Mouse (Mus musculus): ENCODE measurements around the gene Cyp4a31. TPM values are rescaled to one million over a fixed set of nuclear protein-coding genes. Genes with fewer than 3 reads are reported as not detected.
"Not testable (repeated sequence)": the region's sequence is repeated elsewhere in the genome, so short reads cannot be mapped to it uniquely, and the experiment has no call there.

The Cyp4a31 gene
- polyA plus RNA-seq, 1 experiment from 2014 or later = not detected

- Histone ChIP-seq H3K36me3 (ENCODE audit: control insufficient read depth, insufficient read depth, low read length) (no peaks in the 10 kb centered on the region), H3K27ac (ENCODE audit: low read length) (no peak overlapping the region), H3K4me1 (ENCODE audit: control insufficient read depth, insufficient read depth, low read length) (no peaks in the 10 kb centered on the region), H3K27me3 (replicated peaks; ENCODE audit: control insufficient read depth, insufficient read depth, low read length) (no peaks in the 10 kb centered on the region), H3K4me2 (ENCODE audit: low read depth, low read length) (no peak overlapping the region), H3K4me3 (ENCODE audit: low read length) (no peak overlapping the region), H3K9ac (ENCODE audit: low read depth, low read length) (no peak overlapping the region), H3K9me3 (ENCODE audit: control insufficient read depth, low read length) (no peaks in the 10 kb centered on the region)
- no peak for ATAC-seq
- 67% methylated on average over 4 of the region's 4 CpGs for WGBS
These were observed 5.4 kb upstream of the Cyp4a31 start for GRCm38 (mm10) chr4:115557861-115558561.

GRCm38 (mm10) chr4:115561236-115561635 lies 2.2 kb upstream of the Cyp4a31 start:
- H3K4me3 ChIP-seq (ENCODE audit: low read length); H3K9me3 ChIP-seq (ENCODE audit: control insufficient read depth, low read length); H3K4me1 ChIP-seq (ENCODE audit: control insufficient read depth, insufficient read depth, low read length); H3K9ac ChIP-seq (ENCODE audit: low read depth, low read length); ATAC-seq; H3K27me3 ChIP-seq (replicated peaks; ENCODE audit: control insufficient read depth, insufficient read depth, low read length); H3K36me3 ChIP-seq (ENCODE audit: control insufficient read depth, insufficient read depth, low read length); H3K4me2 ChIP-seq (ENCODE audit: low read depth, low read length); H3K27ac ChIP-seq (ENCODE audit: low read length): not testable (repeated sequence)
- WGBS = 66% methylated on average over 5 of the region's 5 CpGs

- H3K9ac ChIP-seq (ENCODE audit: low read depth, low read length); H3K4me1 ChIP-seq (ENCODE audit: control insufficient read depth, insufficient read depth, low read length); H3K36me3 ChIP-seq (ENCODE audit: control insufficient read depth, insufficient read depth, low read length); H3K4me3 ChIP-seq (ENCODE audit: low read length); ATAC-seq; H3K4me2 ChIP-seq (ENCODE audit: low read depth, low read length); H3K27ac ChIP-seq (ENCODE audit: low read length); H3K9me3 ChIP-seq (ENCODE audit: control insufficient read depth, low read length); H3K27me3 ChIP-seq (replicated peaks; ENCODE audit: control insufficient read depth, insufficient read depth, low read length): not testable (repeated sequence)
- WGBS = 70% methylated on average over 6 of the region's 6 CpGs
These were observed 1.2 kb downstream of the Cyp4a31 start for GRCm38 (mm10) chr4:115564469-115565225.

GRCm38 (mm10) chr4:115575255-115575654 lies 11.8 kb downstream of the Cyp4a31 start:
- Histone ChIP-seq H3K4me1 (ENCODE audit: control insufficient read depth, insufficient read depth, low read length) (no peaks in the 10 kb centered on the region), H3K4me3 (ENCODE audit: low read length) (no peak overlapping the region), H3K9ac (ENCODE audit: low read depth, low read length) (no peak overlapping the region), H3K4me2 (ENCODE audit: low read depth, low read length) (no peak overlapping the region), H3K9me3 (ENCODE audit: control insufficient read depth, low read length) (no peaks in the 10 kb centered on the region), H3K27ac (ENCODE audit: low read length) (no peak overlapping the region), H3K27me3 (replicated peaks; ENCODE audit: control insufficient read depth, insufficient read depth, low read length) (no peaks in the 10 kb centered on the region), H3K36me3 (ENCODE audit: control insufficient read depth, insufficient read depth, low read length) (no peaks in the 10 kb centered on the region)
- 83% methylated on average over 3 of the region's 3 CpGs for WGBS
- no peak for ATAC-seq

GRCm38 (mm10) chr4:115575776-115576175 lies 12.3 kb downstream of the Cyp4a31 start:
- H3K4me3 ChIP-seq (ENCODE audit: low read length) = no peak overlapping the region
- 77% methylated on average over 2 of the region's 2 CpGs for WGBS
- ATAC-seq = no peak

GRCm38 (mm10) chr4:115583036-115583435 lies 19.6 kb downstream of the Cyp4a31 start:
- ATAC-seq = no peak; the same call in 1 of the 2 replicates
- Histone ChIP-seq H3K27ac (ENCODE audit: low read length) (no peak overlapping the region), H3K9ac (ENCODE audit: low read depth, low read length) (no peak overlapping the region), H3K4me1 (ENCODE audit: control insufficient read depth, insufficient read depth, low read length) (no peaks in the 10 kb centered on the region), H3K4me2 (ENCODE audit: low read depth, low read length) (no peak overlapping the region), H3K9me3 (ENCODE audit: control insufficient read depth, low read length) (no peaks in the 10 kb centered on the region), H3K36me3 (ENCODE audit: control insufficient read depth, insufficient read depth, low read length) (no peaks in the 10 kb centered on the region), H3K27me3 (replicated peaks; ENCODE audit: control insufficient read depth, insufficient read depth, low read length) (no peaks in the 10 kb centered on the region), H3K4me3 (ENCODE audit: low read length) (no peak overlapping the region)

More at GRCm38 (mm10) chr4:115575776-115576175, 12.3 kb downstream of the Cyp4a31 start:
- Histone ChIP-seq H3K9me3 (ENCODE audit: control insufficient read depth, low read length) (no peaks in the 10 kb centered on the region), H3K27me3 (replicated peaks; ENCODE audit: control insufficient read depth, insufficient read depth, low read length) (no peaks in the 10 kb centered on the region), H3K36me3 (ENCODE audit: control insufficient read depth, insufficient read depth, low read length) (no peaks in the 10 kb centered on the region), H3K9ac (ENCODE audit: low read depth, low read length) (no peak overlapping the region), H3K4me1 (ENCODE audit: control insufficient read depth, insufficient read depth, low read length) (no peaks in the 10 kb centered on the region), H3K4me2 (ENCODE audit: low read depth, low read length) (no peak overlapping the region), H3K27ac (ENCODE audit: low read length) (no peak overlapping the region)

- Histone ChIP-seq H3K27ac (ENCODE audit: low read length) (no peak overlapping the region), H3K9ac (ENCODE audit: low read depth, low read length) (no peak overlapping the region), H3K36me3 (ENCODE audit: control insufficient read depth, insufficient read depth, low read length) (no peaks in the 10 kb centered on the region), H3K4me2 (ENCODE audit: low read depth, low read length) (no peak overlapping the region), H3K4me1 (ENCODE audit: control insufficient read depth, insufficient read depth, low read length) (no peaks in the 10 kb centered on the region), H3K4me3 (ENCODE audit: low read length) (no peak overlapping the region), H3K9me3 (ENCODE audit: control insufficient read depth, low read length) (no peaks in the 10 kb centered on the region), H3K27me3 (replicated peaks; ENCODE audit: control insufficient read depth, insufficient read depth, low read length) (no peaks in the 10 kb centered on the region)
- ATAC-seq = no peak
- WGBS = 90% methylated on average over 1 of the region's 1 CpGs
These were observed 32.9 kb downstream of the Cyp4a31 start for GRCm38 (mm10) chr4:115596357-115596756.

- Histone ChIP-seq H3K9me3 (ENCODE audit: control insufficient read depth, low read length) (no peaks in the 10 kb centered on the region), H3K4me1 (ENCODE audit: control insufficient read depth, insufficient read depth, low read length) (no peaks in the 10 kb centered on the region), H3K27me3 (replicated peaks; ENCODE audit: control insufficient read depth, insufficient read depth, low read length) (no peaks in the 10 kb centered on the region), H3K4me2 (ENCODE audit: low read depth, low read length) (no peak overlapping the region), H3K4me3 (ENCODE audit: low read length) (no peak overlapping the region), H3K9ac (ENCODE audit: low read depth, low read length) (no peak overlapping the region), H3K27ac (ENCODE audit: low read length) (no peak overlapping the region), H3K36me3 (ENCODE audit: control insufficient read depth, insufficient read depth, low read length) (no peaks in the 10 kb centered on the region)
- 75% methylated on average over 2 of the region's 2 CpGs for WGBS
- ATAC-seq = no peak
These were observed 33.4 kb downstream of the Cyp4a31 start for GRCm38 (mm10) chr4:115596824-115597336.

- not testable (repeated sequence) for H3K27ac ChIP-seq (ENCODE audit: low read length); H3K4me1 ChIP-seq (ENCODE audit: control insufficient read depth, insufficient read depth, low read length); H3K4me3 ChIP-seq (ENCODE audit: low read length); H3K9me3 ChIP-seq (ENCODE audit: control insufficient read depth, low read length); ATAC-seq; H3K36me3 ChIP-seq (ENCODE audit: control insufficient read depth, insufficient read depth, low read length); H3K9ac ChIP-seq (ENCODE audit: low read depth, low read length); H3K27me3 ChIP-seq (replicated peaks; ENCODE audit: control insufficient read depth, insufficient read depth, low read length); H3K4me2 ChIP-seq (ENCODE audit: low read depth, low read length)
- WGBS = 86% methylated on average over 8 of the region's 8 CpGs
These were observed 37.2 kb downstream of the Cyp4a31 start, which contains the start of gene Cyp4a32 for GRCm38 (mm10) chr4:115600611-115601010. TSS of gene Cyp4a32 (plus strand) at chr4:115600969.

All from intestine, embryonic 16.5 days (tissue).